Mouse (Mus musculus) neural tube, embryonic 12.5 days (tissue): ENCODE measurements around the gene Tet3. TPM values are rescaled to one million over a fixed set of nuclear protein-coding genes. Genes with fewer than 3 reads are reported as not detected.

Source experiments
- ATAC-seq: fragments of 200-750 bp; cut with Nextera tagmentation; 2 replicates; pipeline ENCODE4 v1.8.0; 2017; ENCODE audit warnings: low read depth, mild to moderate bottlenecking, moderate TSS enrichment, moderate library complexity; ENCODE audit not compliant: low FRiP score
- H3K27ac ChIP-seq: fragments of 300-500 bp; sonication (generic); 2 replicates; pipeline ENCODE4 v1.5.1; 2016
- H3K27me3 ChIP-seq: fragments of 300-500 bp; sonication (generic); replicated peaks from 2 replicates; pipeline ENCODE4 v1.6.1; 2016; ENCODE audit warnings: mild to moderate bottlenecking
- H3K36me3 ChIP-seq: fragments of 300-500 bp; sonication (generic); 2 replicates; pipeline ENCODE4 v1.6.1; 2016; ENCODE audit warnings: mild to moderate bottlenecking
- H3K4me1 ChIP-seq: fragments of 300-500 bp; sonication (generic); 2 replicates; pipeline ENCODE4 v1.6.1; 2016
- H3K4me2 ChIP-seq: fragments of 300-500 bp; sonication (generic); replicated peaks from 2 replicates; pipeline ENCODE4 v1.6.1; 2016; ENCODE audit warnings: mild to moderate bottlenecking
- H3K4me3 ChIP-seq: fragments of 300-500 bp; sonication (generic); 2 replicates; pipeline ENCODE4 v1.5.1; 2016
- H3K9ac ChIP-seq: fragments of 300-500 bp; sonication (generic); 2 replicates; pipeline ENCODE4 v1.6.1; 2016; ENCODE audit warnings: mild to moderate bottlenecking
- H3K9me3 ChIP-seq: fragments of 300-500 bp; sonication (generic); 2 replicates; pipeline ENCODE4 v1.6.1; 2016; ENCODE audit warnings: mild to moderate bottlenecking
- WGBS: fragments of 180-500 bp; shearing (Covaris S2); methylation state at CpG from one replicate; pipeline ENCODE4 v1.1.7; 2016; 5-methylcytosine and 5-hydroxymethylcytosine counted together
- polyA plus RNA-seq: library from polyadenylated mRNA; unstranded; fragments of >200 nt; fragmentation: Nextera tagmentation; extraction: Ambion mirVana; gene quantifications from 2 replicates; pipeline ENCODE4 v1.2.1, GENCODE M21; 2016

Tet3 gene
- polyA plus RNA-seq, 1 experiment from 2014 or later = 64.5 TPM

DNA sequence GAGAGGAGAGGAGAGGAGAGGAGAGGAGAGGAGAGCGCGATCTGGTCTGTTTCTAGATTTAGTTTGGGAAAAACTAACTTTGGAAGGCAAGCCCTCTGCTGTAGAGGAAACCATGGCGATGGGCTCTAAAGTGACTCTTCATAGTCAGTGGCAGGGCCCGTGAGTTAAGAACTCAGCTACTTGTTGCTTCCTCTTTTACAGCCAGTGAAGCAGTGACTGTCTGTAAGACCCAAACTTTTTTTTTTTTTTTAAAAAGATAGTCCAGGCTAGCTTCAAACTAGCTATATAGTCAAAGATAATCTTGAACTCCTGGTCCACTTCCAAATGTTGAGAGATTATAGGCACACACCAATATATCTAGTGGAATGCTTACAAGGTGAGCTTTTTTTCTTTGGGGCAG, 22.3 kb downstream of the Tet3 start:
- WGBS = 81% methylated on average over 4 of the region's 4 CpGs
- no peak for ATAC-seq
- Histone ChIP-seq H3K27me3 (no peaks in the 10 kb centered on the region), H3K27ac (no peak overlapping the region), H3K4me1 (peaks cover 62% of the 10 kb centered on the region), H3K4me2 (no peak overlapping the region), H3K4me3 (no peak overlapping the region), H3K36me3 (peaks cover 30% of the 10 kb centered on the region; the same call in 1 of the 2 replicates), H3K9me3 (no peaks in the 10 kb centered on the region), H3K9ac (no peak overlapping the region)

DNA sequence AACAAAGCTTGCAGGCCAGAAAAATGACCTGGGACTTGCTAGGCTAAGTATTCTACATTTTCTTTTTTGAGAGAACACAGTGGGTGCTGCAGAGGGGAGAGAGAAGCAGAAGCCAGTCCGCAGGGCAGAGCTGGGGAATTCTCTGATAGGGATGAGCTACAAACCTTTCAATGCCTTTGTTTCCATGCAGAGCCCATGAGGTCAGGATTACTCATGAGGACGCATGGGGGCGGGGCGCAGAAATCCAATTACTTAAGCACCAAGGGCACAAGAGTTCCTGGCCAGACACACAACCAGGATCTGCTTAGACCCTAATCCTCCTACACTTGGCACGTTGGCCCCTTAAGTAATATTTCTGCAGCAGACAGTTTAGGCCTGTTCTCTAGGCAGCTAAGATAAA, 23.7 kb downstream of the Tet3 start:
- Histone ChIP-seq H3K4me1 (peaks cover 56% of the 10 kb centered on the region), H3K4me3 (no peak overlapping the region), H3K9me3 (no peaks in the 10 kb centered on the region), H3K36me3 (peaks cover 30% of the 10 kb centered on the region; the same call in 1 of the 2 replicates), H3K4me2 (0 out of 2 replicates have a peak overlapping the region, but pooled peaks have one; percentile 1), H3K27me3 (no peaks in the 10 kb centered on the region), H3K27ac (no peak overlapping the region), H3K9ac (no peak overlapping the region)
- WGBS = 42% methylated on average over 5 of the region's 5 CpGs
- no peak for ATAC-seq

DNA sequence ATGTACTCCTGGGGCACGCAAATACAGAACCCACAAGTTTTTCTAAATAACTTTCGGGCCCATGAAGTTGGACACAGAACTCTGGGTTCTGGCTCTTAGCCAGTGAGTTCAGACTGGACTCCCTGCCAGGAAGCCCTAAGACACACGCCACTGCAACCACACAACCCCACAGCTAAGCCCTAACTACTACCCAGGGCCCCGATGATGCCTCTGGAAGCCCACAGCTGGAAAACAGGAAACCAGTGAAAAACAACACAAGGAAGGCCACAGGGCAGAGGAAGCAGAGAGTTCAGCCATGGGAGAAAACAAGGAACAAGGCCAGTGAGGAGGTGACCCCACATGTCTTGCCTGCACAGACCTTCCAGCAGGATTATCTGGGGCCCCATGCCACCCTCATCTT, 25.3 kb downstream of the Tet3 start:
- Histone ChIP-seq H3K4me3 (no peak overlapping the region), H3K9ac (no peak overlapping the region), H3K4me2 (no peak overlapping the region), H3K27ac (no peak overlapping the region), H3K4me1 (peaks cover 42% of the 10 kb centered on the region), H3K36me3 (peaks cover 24% of the 10 kb centered on the region; the same call in 1 of the 2 replicates), H3K9me3 (no peaks in the 10 kb centered on the region), H3K27me3 (no peaks in the 10 kb centered on the region)
- 86% methylated on average over 4 of the region's 4 CpGs for WGBS
- no peak for ATAC-seq

DNA sequence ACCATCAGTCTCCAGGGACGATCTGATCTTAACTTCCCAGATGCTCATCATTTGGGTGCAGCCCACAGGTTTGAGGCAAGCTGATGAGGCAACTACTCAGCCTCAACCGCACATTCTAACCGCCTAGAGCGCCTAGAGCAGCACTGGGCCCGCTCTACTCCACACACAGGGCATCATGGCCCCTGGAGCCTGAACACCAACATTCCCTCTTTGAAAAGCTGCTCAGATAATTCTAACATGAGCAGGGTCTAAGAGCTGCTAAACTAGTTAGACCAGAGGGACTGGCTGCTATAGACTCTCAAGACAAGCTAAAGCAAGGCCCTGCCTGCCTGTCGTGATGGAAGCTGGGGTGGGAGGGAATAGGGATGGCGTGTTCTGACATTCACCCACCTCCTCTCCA, 25.9 kb downstream of the Tet3 start:
- no peak overlapping the region for H3K4me2 ChIP-seq
- H3K4me1 ChIP-seq = peaks cover 42% of the 10 kb centered on the region
- peaks cover 23% of the 10 kb centered on the region; the same call in 1 of the 2 replicates for H3K36me3 ChIP-seq
- no peak overlapping the region for H3K27ac ChIP-seq
- WGBS = 86% methylated on average over 7 of the region's 7 CpGs
- H3K9ac ChIP-seq = no peak overlapping the region
- ATAC-seq = no peak
- no peak overlapping the region for H3K4me3 ChIP-seq
- no peaks in the 10 kb centered on the region for H3K9me3 ChIP-seq
- H3K27me3 ChIP-seq = no peaks in the 10 kb centered on the region

DNA sequence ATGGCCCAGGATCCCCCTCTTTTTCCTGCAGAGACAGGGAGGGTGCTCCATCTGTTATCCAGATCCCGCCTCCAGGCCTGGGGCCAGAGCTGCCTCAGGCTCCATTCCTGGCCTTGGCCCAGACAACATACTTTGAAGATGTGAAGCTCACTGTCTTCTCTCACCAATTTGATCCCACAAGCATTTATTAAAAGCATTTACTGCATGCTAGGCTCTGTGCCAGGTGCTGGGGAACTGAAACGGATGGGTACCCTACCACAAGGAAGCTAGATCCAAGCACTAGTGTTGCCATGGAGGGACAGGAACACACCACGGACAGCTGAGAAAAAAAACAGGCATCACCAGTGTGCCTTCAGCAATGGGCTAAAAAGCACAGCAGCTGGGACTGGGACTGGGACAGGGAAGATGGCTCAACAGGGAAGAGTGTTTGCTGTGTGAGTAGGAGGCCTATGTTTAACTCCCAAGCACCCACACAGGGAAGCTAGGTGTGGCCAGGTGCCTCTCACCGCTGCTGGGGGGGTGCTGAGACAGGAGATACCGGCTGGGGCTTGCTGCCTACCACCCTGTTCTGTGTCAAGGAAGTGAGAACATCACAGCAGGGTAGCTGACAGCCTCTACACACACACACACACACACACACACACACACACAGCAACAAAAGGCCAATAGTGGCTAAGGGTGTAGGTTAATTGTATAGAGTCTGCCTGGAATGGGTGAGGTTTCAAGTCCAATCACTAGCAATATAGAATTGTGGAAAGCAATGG, 30.7 kb downstream of the Tet3 start:
- Histone ChIP-seq H3K4me3 (no peak overlapping the region), H3K9ac (0 out of 2 replicates have a peak overlapping the region, but pooled peaks have one; percentile 6), H3K4me2 (peak overlapping the region; percentile 9; the same call in 1 of the 2 replicates), H3K27me3 (no peaks in the 10 kb centered on the region), H3K36me3 (peaks cover 26% of the 10 kb centered on the region), H3K27ac (peak overlapping the region; percentile 33; the same call in 1 of the 2 replicates), H3K4me1 (peaks cover 35% of the 10 kb centered on the region), H3K9me3 (no peaks in the 10 kb centered on the region)
- WGBS = 50% methylated on average over 5 of the region's 5 CpGs
- ATAC-seq = peak; percentile 56; the same call in 1 of the 2 replicates

DNA sequence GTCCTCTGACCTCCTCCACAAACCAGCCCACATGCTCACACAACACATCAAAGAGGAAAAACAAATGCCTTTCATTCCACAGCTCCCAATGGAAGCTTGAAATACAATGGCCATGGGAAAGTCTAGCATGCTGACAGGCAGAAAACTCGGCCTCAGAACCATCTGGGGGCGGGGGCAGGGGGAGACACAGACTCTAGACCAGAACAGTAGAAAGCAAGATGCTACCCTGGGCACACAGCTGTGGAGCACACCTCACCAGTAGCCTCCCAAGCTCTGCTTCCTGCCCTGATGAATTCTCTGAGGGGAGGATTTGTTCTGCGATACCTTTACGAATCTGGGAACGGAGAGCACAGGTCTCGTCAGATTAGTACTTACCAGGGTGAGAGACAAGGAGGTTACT, 31.4 kb downstream of the Tet3 start:
- 52% methylated on average over 6 of the region's 6 CpGs for WGBS
- Histone ChIP-seq H3K4me2 (no peak overlapping the region), H3K4me3 (no peak overlapping the region), H3K4me1 (peaks cover 40% of the 10 kb centered on the region), H3K9ac (0 out of 2 replicates have a peak overlapping the region, but pooled peaks have one; percentile 9), H3K27ac (no peak overlapping the region), H3K27me3 (no peaks in the 10 kb centered on the region), H3K36me3 (peaks cover 22% of the 10 kb centered on the region), H3K9me3 (no peaks in the 10 kb centered on the region)
- ATAC-seq = 0 out of 2 replicates have a peak, but pooled peaks have one; percentile 19

DNA sequence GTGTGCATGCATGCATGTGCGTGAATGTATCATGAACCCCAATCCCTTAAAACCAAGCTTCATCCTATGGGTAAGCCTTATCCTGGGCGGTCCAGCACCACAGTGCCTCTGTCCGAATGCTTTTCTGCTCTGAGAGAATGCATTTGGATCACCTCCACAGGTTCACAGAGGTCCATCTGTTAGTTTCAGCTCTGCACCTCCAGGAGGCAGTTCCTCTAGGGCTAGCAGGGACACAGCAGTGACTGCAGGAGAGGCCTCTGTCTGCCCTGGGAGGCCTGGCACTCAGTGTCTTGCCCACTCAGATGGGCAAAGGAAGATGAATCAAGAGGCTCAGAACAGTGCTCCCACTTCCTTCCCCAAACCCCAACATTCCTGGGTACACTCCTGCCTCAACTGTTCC, 32.3 kb downstream of the Tet3 start:
- H3K9me3 ChIP-seq = no peaks in the 10 kb centered on the region
- H3K27ac ChIP-seq = no peak overlapping the region
- peaks cover 46% of the 10 kb centered on the region for H3K4me1 ChIP-seq
- H3K36me3 ChIP-seq = peaks cover 18% of the 10 kb centered on the region
- ATAC-seq = no peak
- H3K27me3 ChIP-seq = no peaks in the 10 kb centered on the region
- no peak overlapping the region for H3K4me2 ChIP-seq
- 94% methylated on average over 3 of the region's 3 CpGs for WGBS
- H3K9ac ChIP-seq = no peak overlapping the region
- H3K4me3 ChIP-seq = no peak overlapping the region

DNA sequence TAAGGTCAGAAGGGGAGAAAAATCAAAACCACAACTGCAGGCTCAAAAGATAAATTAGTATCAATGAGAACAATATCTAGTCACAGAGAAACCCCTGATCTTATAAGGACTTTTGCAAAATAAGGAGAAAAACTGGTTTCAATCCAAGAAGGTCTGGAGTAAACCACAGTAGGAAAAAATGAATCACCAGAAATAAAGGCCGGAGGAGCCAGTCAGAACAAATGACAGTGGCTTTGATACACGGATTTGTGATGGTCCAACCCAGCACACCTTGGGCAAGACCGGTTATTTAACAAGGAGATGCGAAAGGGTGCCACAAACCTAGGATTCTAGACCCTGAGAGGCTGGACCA, 34.9 kb downstream of the Tet3 start:
- H3K9ac ChIP-seq = no peak overlapping the region
- H3K4me2 ChIP-seq = no peak overlapping the region
- H3K4me3 ChIP-seq = no peak overlapping the region
- no peaks in the 10 kb centered on the region for H3K9me3 ChIP-seq
- no peak for ATAC-seq
- 67% methylated on average over 4 of the region's 4 CpGs for WGBS
- H3K36me3 ChIP-seq = peaks cover 18% of the 10 kb centered on the region
- H3K27ac ChIP-seq = no peak overlapping the region
- H3K27me3 ChIP-seq = no peaks in the 10 kb centered on the region
- peaks cover 66% of the 10 kb centered on the region for H3K4me1 ChIP-seq

DNA sequence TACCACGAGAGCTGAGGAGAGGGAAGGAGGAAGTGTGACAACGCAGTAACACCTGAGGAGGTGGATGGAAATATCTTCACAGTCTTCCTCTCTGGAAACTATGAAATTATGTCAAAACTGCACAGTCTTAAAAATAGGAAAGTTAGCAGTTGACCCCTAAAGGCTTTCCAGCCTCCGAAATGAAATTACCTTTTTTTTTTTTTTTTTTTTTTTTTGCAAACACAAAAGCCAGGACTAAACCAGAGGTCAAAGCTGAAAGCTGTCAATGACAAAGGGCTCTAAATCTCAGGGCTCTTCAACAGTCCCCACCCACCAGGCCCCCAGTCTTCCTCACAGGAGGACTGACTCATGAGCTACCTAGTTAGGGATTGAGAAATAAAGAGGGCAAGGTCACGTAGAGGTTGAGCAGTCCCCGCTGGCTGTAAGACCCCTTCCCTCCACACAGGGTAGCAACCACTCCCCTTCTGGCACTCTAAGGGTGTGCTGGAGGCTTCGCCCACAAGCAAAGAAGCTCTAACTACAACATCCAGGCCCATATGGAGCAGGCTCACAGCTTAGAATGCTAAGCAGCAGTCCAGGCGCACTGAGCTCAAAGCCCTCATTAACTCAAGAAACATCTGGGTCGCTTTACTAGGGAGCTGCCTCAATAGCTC, 35.4 kb downstream of the Tet3 start:
- Histone ChIP-seq H3K27ac (no peak overlapping the region), H3K9ac (no peak overlapping the region)
- 44% methylated on average over 8 of the region's 8 CpGs for WGBS

DNA sequence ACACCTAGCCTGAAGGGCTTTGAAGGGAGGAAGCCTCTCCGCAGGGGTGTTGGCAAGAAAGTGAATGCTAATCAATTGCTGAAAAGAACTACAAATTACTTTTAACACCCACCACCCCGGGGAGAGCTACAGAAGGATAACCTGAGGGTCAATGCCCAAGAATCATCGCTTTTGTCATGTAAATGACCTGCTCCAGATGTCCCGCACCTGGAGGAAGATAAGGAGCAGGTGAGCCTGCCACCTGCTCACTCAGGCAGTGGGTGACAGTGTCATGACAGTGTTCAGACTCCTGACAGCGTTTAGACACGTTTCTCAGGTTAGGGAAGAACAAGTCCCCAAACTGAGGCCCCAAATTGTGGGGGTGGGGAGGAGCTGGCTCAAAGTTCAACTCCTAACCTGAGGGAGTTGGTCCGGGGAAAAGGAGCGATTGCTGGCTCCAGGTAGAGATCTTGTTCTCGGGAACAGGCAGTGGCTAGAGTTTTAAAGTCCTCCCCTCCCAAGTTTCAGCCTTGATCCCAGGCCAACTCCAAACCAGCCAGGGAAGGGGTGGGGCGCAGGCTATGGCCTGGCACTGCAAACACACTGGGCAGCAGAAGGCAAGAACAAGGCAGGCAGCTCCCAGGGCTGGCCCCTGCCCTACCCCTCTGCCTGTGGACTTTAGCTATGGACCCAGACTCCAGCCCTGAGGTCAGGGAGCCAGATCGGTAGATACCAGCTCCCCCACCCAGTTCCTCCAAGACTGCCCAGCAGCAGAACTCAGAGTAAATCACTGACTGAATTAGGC, 36.8 kb downstream of the Tet3 start:
- Histone ChIP-seq H3K9ac (no peak overlapping the region), H3K4me3 (no peak overlapping the region), H3K27ac (no peak overlapping the region), H3K9me3 (no peaks in the 10 kb centered on the region), H3K27me3 (no peaks in the 10 kb centered on the region), H3K36me3 (peaks cover 11% of the 10 kb centered on the region; the same call in 1 of the 2 replicates), H3K4me1 (peaks cover 66% of the 10 kb centered on the region), H3K4me2 (0 out of 2 replicates have a peak overlapping the region, but pooled peaks have one; percentile 18)
- no peak for ATAC-seq
- WGBS = 18% methylated on average over 11 of the region's 11 CpGs

More for the DNA sequence above, 35.4 kb downstream of the Tet3 start:
- no peak for ATAC-seq
- no peak overlapping the region for H3K4me3 ChIP-seq
- H3K4me1 ChIP-seq = peaks cover 68% of the 10 kb centered on the region
- H3K36me3 ChIP-seq = peaks cover 18% of the 10 kb centered on the region
- H3K9me3 ChIP-seq = no peaks in the 10 kb centered on the region
- no peaks in the 10 kb centered on the region for H3K27me3 ChIP-seq
- H3K4me2 ChIP-seq = no peak overlapping the region

DNA sequence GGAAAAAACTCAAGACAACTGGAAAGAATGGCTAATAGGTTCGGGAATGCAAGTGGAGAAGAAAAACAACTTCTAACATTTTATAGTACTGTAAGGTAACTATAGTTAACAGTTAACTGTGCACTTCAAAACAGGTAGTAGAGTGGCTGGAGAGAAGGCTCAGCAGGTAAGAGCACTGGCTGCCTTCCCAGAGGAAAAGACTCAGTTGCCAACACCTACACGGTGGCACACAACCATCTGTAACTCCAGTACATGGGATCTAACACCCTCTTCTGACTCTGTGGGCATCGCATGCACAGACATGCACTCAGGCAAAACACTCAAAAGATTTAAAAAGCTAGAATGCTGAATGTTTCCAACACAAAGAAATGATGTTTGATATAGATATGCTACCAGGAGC, 39.4 kb downstream of the Tet3 start:
- no peak overlapping the region for H3K4me2 ChIP-seq
- no peaks in the 10 kb centered on the region for H3K9me3 ChIP-seq
- H3K27ac ChIP-seq = no peak overlapping the region
- 92% methylated on average over 3 of the region's 3 CpGs for WGBS
- peaks cover 75% of the 10 kb centered on the region for H3K4me1 ChIP-seq
- H3K4me3 ChIP-seq = no peak overlapping the region
- no peak for ATAC-seq
- no peaks in the 10 kb centered on the region for H3K27me3 ChIP-seq
- no peak overlapping the region for H3K9ac ChIP-seq
- H3K36me3 ChIP-seq = peaks cover 2% of the 10 kb centered on the region; the same call in 1 of the 2 replicates

DNA sequence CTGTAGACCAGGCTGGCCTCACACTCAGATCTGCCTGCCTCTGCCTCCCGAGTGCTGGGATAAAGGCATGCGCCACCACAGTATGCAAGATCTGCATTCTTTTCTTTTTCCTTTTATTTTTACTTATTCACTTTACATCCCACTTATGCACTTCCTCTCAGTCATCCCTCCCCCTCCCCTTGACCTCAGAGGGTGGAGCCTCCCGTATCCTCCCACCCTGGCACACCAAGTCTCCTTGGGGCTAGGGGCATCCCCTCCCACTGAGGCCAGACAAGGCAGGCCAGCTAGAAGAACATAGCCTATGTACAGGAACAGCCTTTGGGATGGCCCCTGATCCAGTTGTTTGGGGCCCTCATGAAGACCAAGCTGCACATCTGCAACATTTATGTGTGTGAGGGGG, 41.4 kb downstream of the Tet3 start:
- Histone ChIP-seq H3K4me2 (no peak overlapping the region), H3K27me3 (no peaks in the 10 kb centered on the region), H3K27ac (no peak overlapping the region), H3K9ac (no peak overlapping the region), H3K4me1 (peaks cover 78% of the 10 kb centered on the region), H3K4me3 (no peak overlapping the region), H3K36me3 (peaks cover 5% of the 10 kb centered on the region; the same call in 1 of the 2 replicates), H3K9me3 (no peaks in the 10 kb centered on the region)
- WGBS = 71% methylated on average over 3 of the region's 3 CpGs
- no peak for ATAC-seq
